Mouse (Mus musculus) layer of hippocampus, adult 11-12 months (tissue): Measurements from ENCODE around the gene Erc1.
"Not testable (repeated sequence)": the region's sequence is repeated elsewhere in the genome, so short reads cannot be mapped to it uniquely, and the experiment has no call there.

ENCODE experiments used
- DNase-seq: peaks from one replicate; pipeline ENCODE4 v3.0.0; 2022; ENCODE audit warnings: low spot score

Gene Erc1

DNA sequence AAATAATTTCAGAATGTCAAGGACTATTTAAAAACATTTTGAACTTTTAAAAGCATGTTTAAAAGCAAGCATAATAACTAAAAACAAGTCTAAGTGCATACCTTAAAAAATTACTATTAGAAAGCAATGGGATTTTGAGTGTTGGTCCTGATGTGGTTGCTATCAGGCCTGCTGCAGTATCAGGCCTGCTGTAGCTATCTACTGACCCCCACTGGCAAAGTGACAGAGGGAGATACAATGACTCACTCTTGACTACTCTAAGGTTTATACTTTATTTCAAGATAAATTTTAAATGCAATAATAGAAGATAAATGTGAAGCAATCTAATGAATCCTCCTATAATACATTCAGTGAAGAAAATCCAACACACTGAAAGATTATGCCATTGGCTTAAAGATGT, 138.4 kb downstream of the Erc1 start:
- no peak for DNase-seq

DNA sequence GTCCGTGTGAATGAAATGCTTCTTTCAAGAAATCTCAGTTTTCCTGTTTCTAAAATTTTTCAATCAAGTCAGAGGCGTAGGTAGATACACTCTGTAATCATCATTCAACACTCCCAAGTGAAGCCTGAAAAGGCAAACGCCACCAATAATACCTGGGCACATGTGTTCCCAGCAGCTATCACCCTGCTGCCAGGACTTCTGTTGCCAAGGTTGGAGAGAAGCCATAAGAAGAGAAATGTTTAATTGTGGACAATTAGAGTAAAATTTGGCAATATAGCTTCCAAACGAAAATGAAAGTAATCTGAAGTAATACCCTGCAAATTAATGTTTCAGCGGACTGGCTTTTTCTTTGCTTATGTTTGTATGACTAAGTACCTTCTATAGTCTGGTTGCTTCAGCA, 140.1 kb downstream of the Erc1 start:
- DNase-seq = no peak

DNA sequence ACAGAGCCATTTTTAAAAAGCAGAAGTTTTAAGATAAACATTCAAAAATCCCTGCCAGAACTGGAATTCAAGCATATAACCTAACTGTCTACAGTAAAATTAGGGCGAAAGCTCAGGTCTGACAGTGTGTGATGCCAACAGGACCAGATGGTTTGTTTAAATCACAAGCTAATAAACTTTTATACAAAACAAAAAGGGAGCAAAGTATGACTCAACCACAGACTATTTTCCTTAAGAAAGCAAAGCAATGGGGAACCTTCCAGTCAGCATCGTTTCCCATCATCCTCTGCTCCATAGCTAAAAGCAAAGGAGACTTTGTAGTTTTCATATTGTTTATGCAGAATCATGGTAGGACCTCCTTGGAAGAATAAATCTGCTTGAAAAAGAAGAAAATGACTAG, 143.1 kb downstream of the Erc1 start:
- no peak for DNase-seq

DNA sequence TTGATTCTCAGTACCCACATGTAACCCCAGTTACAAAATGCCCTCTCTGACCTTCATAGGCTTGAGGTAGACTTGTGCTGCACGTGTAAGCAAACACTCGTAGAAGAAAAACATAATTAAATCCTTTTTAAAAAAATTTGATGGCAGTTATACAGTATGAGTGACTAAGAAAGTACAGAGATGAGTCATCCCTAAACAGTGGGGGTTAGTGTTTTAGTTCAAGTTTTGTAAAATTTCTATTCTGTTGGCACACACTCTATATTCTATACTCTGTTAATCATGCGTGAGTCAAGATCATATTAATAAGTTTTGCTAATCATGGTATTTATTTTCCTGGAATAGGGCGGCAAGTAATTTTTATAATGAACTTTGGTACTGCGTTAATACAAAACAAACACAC, 155.2 kb downstream of the Erc1 start:
- no peak for DNase-seq

DNA sequence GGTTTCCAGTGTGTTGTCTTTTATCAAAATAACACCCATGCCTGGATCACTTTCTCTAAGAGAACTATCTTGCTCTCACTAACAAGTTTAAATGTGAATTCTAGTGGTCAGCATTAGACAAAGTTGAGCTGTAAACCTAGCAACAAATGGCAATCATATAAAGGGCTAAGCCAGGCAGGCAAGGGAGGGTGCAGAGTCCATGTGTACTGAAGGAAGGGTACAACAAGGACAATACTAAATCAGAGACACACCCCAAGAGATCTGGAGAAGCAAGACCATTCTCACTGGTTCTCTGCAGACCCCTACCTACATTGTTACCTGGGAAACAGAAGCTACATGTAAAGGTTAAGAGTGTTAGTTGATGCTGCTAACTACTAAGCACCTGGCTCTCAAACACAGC, 161.5 kb downstream of the Erc1 start:
- DNase-seq = no peak

DNA sequence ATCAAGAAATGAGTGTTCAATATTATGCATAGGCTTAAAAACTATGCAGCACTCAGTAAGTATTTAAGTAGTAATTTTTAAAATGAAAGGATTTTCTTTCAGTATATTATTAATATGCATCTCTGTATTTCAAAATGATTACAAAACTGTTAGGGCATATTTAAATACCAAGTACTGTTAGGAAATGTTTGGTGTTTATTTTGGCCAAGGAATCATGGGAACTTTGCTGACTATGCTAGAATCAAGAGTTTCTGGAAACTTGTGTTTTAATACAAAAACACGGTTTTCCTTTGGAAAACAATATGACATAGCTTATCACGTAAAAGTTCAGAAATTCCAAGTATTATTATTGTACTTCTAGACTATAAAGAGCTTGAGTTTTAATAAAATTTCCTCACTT, 167.2 kb downstream of the Erc1 start:
- no peak for DNase-seq

DNA sequence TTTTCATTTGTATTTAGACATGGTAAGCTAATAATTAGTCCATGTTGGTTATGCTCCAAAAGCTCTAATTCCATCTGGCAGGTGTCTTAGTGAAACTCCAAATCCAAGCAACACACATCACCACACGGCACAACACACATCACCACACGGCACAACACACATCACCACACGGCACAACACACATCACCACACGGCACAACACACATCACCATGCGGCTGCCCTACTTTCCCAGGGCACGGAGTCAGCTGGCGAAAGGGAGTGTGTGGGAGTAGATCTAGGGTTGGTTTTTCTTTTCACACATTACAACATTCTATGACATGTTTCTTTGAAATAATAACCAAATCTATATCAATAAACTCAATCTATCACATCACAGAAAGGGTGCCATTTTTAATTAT, 173.2 kb downstream of the Erc1 start:
- DNase-seq = no peak

DNA sequence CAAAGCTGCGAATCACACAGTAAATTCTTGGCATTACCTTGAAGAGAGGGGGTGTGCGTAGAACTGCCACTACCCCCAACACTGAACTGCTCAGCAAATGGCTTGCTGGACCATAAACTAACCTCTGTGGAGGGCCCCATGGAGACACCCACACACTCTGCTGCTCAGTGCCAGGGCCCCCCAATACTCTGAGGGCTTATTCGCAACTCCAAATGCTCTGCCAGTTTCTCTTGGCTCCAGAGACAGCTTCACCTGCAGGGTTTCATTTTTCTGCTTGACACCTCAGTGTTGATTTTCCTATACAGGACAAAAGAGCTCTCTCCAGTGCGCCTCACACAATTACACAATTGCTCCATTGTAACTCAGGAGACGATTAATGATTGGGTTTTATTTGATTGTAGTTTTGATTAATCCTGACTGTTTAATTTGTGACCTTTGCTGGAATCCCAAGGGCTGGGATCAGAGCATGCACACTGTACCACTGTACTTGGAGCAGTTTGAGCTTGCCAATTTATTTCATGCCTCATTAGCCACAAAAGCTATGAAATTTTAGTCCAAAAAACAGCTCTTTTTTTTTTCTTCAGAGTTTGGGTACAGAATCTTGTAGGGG, 173.7 kb downstream of the Erc1 start:
- DNase-seq = no peak

DNA sequence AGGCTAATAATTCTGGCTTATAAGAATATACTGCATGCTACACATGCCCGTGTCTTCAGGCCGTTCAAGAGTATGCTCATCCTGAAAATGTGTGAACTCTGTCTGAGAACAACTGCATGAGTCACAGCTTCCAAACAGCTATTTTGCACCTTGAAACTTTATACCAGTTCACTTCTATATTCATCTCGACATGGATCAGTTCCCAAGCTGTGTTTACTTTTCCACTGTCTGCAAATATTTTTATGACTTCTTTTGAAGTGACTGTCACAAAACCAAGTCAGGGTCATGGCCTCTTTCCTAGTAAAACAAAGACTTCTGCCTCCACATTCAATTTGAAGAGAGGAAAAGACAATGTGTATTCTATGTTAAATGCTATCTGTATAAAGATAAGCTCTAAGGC, 178.2 kb downstream of the Erc1 start:
- no peak for DNase-seq

DNA sequence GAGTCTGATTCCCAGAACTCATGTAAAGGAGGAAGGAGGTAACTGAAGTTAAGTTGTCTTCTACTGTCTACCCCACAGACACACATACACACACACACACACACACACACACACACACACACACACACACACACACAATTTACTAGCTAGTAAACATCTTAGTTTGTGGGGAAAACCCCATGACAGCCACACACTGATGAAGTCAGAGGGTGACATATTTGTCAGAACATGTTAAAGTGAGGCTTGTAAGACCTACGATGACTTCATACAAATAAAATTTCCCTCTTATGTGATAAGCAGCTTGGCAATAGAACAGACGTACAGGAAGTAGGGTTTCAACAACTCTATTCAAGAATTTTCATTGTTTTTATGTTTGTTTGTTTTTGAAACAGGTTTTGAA, 185.0 kb downstream of the Erc1 start:
- DNase-seq = no peak

DNA sequence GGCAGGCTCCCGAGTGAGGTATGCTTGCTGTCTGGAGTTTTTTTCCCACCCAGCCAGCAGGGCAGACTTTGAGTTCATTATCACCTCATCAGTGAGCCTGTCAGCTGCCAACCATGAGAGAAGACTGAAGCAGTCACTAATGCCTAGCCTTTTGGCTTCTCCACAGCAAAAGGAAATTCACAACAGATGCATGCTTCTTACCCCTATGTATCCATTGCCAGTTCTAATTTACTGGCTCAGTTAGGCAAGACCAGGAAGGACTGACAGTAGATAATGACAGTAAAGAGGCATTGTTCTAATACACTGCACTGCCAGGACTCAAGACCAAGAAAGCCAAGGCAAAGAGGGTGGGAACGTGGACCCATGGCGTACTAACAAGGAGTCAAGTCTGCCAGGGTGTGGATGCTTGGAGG, 186.9 kb downstream of the Erc1 start:
- DNase-seq = no peak

DNA sequence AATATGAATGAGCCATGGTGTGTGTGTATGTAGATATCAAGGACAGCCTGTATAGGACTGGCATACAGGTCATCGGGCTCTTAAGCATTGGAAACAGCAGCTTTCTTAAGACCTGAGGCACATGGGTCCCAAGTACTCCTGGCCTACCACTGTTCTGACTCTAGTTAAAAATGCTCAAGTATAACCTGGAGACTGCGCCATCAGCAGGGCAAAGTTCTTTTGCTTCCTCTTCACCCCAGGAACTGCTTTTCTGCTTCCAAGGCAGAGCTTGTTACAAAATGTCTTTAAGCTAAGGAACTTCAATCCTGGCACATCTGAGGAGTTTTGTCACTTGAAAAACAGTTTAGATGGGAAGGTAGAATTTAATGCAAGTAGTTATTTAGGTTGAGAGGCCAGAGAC, 189.5 kb downstream of the Erc1 start:
- no peak for DNase-seq

DNA sequence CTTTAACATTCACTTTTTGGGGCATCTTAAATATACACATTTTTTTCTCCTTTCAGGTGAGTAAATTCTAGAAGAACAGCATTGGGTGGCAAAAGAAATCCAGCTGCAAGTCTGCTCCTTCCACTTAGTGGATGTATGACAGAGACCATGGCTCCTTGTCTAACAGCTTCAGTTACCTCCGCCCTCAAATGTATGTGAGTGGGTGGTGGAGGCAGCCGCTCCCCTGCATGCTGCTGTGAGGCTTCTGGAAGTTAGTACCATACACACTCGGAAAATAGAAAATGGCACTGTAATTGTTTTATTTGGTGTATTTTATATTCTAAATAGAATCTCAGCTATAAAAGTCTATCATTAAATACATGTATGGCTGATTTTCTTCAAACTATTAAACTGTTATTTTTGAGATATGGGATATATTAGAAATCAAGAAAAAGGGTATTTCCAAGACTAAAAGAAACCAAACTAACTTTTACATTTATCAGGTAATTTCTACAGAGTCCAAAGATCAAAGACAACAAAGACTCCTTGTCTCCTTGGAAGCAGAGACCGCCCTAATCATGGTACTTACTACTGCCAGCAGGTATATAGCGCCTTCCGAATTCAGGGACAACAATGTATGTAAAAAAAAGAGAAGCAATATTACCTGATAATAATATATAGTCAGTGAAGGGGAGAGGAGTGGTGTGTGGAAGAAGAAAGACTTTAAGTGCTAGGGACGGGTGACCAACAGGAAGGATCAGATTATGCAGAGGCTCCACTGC, 190.4 kb downstream of the Erc1 start:
- DNase-seq = no peak

DNA sequence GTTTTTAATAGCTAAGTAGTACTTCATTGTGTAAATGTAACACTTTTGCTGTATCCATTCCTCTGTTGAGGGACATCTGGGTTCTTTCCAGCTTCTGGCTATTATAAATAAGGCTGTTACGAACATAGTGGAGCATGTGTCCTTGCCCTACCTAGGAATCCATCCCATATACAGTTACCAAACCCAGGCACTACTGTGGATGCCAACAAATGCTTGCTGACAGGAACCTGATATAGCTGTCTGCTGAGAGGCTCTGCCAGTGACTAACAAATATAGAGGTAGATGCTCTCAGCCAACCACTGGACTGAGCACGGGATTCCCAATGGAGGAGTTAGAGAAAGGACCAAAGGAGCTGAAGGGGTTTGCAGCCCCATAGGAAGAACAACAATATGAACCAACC, 193.2 kb downstream of the Erc1 start:
- DNase-seq = not testable (repeated sequence)

DNA sequence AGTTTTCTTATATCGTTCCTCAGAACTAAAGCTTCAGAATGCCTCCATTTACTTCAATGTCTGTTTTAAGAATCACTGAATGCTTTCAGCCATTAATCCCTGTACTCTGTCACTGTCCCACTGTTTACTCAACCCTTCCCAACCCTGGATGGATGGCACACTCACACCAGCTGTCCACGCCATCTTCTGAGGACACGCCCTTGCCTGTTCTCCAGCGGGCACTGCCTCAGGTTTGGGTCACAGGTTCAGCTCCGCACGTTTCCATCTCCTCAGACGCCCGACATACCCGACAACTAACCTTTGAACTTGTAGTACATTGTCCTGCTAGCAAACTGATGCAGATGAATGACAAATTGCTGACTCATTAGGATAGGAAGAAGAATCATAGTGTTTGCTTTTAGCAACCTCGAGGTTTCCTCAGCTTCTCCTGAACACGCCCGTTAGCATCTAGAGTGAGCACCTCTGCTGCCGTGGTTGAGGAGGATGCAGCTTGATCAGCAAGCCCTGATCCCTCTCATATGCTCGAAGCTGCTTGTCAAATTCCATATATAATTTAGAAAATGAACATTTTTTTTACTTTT, 204.0 kb downstream of the Erc1 start:
- DNase-seq = no peak

DNA sequence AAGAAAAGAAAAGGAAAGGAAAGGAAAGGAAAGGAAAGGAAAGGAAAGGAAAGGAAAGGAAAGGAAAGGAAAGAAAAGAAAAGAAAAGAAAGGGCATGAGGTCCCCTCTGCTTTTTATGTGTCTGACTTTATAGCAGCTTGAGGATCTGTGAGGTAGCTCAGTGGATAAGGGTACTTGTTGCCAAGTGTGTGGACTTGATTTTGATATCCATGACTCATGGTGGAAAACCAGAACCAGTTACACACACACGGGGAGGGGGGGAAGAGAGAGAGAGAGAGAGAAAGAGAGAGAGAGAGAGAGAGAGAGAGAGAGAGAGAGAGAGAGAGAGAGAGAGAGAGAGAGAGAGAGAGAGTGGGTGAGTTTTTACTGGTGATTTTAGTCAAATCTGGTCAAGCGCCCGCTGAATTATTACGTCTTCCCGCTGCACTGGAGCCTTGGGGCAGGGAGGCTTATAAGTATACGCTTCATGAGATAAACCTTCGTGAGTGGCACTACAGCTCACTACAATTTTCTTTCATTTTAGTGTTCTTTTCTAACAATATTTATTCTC, 204.7 kb downstream of the Erc1 start:
- no peak for DNase-seq

DNA sequence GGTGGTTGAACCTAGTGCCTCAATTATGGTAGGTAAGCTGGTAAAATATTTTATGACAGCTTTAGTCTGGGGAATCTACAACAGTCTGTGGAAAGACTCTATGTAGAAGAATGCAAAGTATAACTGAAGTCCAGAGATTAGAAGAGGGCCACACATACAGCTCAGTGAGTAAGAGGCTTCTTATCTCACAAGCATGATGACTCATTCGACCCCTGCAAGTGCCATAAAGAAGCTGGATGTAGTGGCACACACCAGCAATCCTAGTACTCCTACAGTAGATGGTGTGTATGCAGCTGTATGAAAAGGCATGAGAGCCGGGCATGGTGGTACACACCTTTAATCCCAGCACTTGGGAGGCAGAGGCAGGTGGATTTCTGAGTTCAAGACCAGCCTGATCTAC, 205.2 kb downstream of the Erc1 start:
- DNase-seq = no peak

DNA sequence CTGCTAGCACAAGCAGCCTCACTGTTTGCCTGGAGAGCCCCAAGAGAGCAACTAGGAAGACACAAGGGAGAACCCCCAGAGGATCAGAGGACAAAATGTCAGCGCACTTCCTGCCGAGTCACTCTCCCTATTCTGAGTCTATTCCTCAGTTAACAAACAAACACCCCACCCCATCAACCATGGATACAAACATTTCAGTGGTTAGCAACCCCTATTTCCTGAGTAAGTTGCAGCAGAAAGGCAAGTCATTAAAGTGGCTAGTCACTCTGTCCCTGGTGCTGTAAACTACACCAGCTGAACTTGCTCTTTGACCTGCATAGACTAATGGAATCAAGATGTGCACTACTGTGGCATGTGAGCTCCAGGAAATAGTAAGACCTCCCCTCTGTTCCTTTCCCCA, 212.3 kb downstream of the Erc1 start:
- DNase-seq = no peak

DNA sequence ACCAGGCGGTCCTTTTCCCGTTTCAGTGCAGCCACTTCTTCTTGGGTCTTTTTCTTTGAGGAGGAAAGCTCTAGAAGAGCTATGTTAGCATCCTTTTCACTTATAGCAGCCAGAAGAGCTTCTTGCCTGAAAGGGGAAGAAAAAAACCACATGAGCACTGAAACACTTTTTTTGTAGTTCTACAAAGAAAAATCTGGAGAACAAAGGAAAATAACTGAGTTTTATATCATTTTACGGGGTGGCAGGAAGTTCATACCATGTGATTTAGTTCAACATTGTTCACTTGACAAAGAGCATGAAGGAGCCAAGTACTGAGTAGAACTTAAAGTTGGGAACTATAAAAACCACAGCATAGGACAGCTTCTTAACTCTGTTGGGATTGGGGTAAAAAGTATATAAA, 217.3 kb downstream of the Erc1 start:
- no peak for DNase-seq

DNA sequence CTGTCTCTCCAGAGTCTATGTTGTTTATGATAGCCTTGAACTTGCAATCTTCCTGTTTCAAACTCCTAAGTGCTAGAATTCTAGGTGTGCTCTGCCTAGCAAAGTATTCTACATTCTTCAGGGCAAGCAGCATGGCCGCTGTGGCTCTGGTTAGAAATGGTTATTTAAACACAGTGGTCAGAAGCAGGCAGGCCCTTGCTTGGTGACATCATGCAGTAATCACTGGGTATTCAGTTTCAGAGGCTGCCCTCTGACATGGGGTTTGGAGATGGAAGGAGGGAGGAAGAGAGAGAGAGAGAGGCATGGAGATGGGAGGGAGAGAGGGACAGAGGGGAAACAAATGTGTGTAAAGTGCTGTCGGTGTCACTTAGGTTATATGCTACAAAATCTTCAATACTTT, 246.6 kb downstream of the Erc1 start:
- DNase-seq = no peak

DNA sequence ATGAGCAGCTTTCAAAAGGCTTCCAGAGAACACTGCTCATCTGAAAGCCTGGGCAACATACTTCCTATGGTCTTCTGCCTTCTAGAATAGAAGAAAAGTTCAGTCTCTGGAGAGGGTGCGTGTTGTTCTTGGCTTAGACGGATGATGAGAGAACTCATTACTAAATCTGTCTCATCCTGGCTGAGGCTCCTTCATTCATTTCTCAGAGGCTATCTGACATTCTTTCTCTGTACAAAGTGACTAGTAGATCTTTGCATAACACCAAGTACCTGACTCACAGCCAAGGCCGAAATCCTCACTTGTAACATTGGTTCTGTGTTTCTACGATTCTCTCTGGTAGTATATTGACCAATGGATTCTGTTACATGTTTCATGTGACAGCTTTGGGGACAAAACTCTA, 252.5 kb downstream of the Erc1 start:
- DNase-seq = no peak

DNA sequence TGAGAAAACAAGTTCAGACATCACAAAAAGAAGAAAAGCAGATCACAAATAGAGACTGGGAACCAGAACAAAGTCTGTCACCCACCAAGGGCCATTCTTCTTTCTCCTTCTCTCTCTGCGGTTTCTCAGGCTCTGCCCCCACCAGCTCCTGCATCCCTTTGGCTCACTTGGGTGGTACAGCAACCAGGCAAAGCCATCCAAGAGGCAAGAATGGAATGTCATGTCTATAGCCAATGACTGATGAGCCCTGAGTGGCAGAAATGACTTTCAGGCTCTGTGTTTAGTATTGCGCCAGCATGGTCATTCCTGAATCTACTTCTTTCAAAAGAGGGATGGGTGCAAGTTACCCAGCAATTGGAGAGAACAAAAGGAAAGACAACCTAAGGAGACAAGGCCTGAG, 257.1 kb downstream of the Erc1 start:
- DNase-seq = no peak

DNA sequence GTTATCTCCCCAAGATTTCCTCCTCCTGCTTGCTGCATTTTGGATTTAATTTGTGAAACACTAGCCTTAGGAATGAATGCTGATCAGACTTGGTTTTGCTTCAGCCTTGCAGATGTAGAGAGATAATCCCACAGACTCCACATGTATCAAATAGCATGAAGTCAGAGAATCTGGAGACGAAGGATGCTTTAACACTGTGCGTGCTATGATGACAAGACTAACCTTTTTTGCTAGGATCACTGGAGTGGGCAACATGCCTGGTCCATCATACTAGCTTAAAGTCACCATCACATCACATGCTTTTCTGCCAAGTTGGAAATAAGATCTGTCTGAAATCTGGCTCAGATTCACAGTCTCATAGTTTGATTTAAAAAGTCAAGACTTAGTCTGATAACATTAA, 260.1 kb downstream of the Erc1 start:
- DNase-seq = no peak

DNA sequence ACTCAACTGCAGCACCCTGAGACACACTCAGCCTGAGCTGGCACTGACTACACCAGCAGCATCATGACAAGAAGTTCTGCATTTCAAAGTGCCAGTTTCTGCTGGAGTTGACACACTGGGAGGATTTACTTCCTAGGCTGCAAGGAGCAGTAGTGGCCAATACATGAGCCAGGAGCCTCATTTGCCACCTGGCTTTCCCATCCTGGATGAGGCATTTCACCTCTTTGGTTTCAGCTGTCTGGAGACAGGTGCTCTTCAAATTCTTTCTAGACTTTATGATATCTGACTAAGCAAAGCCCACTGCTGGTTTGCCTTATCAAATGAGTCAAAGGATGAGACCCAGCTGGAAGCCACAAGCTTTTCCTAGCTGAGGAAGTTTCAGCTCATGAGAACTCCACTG, 260.5 kb downstream of the Erc1 start:
- DNase-seq = no peak
